Mouse (Mus musculus): Measurements from ENCODE around the gene Trib3.

- no peak for TF ChIP-seq ZC3H11A (IDR thresholded peaks at IDR 0.05; ENCODE audit: borderline replicate concordance, low read depth, low read length)
- TF ChIP-seq CHD2 (IDR thresholded peaks at IDR 0.05; ENCODE audit: low read depth, low read length), result no peak
- TF ChIP-seq MAFK (IDR thresholded peaks at IDR 0.05; ENCODE audit: insufficient read depth, low read depth, low read length), result no peak
- no peak for TF ChIP-seq ZNF384 (IDR thresholded peaks at IDR 0.05; ENCODE audit: low read depth, low read length)
These were observed 30.8 kb downstream of the Trib3 start for GRCm38 (mm10) chr2:152312996-152313395.

Measured in ES-E14 (cell line).